Mouse (Mus musculus): ENCODE measurements around the gene Ankrd61.

The Ankrd61 gene

DNA sequence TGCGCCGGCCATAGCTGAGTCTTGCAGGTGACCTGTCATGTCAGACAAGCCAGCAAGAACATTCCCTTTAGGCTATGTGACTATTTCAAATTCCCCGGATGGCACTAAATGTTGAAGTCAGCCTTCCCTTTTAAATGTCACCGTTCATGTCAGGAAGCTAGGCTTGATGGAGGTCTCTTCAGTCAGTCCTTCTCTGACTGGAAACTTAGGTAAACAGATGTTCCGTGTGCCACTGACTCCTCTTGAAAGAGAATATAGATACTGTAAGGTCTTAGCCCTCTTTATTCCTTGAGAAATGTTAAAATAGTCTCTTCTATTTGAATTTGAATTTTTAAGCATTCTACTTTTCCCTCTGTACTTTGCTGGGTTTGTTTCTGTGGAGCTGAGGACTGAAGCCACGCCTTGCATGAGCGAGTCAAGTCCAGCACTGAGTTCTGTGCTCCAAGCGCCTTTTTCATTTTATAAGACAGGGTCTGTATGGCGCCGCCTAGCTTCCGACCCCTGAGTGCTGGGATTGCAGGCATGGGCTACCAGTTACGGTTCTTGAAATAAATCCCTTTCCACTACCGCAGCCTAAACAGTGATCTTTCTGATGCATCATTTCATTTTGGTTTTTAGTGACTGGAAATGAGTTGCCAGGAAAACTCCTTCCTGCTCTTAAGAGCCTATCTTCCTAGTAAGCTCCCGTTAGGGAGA is at the start of gene Ankrd61:
TSS of gene Ankrd61 (minus strand) at position 51 of the 696 bp plus-strand sequence.
- DNase-seq (ENCODE audit: low spot score): no peak

DNA sequence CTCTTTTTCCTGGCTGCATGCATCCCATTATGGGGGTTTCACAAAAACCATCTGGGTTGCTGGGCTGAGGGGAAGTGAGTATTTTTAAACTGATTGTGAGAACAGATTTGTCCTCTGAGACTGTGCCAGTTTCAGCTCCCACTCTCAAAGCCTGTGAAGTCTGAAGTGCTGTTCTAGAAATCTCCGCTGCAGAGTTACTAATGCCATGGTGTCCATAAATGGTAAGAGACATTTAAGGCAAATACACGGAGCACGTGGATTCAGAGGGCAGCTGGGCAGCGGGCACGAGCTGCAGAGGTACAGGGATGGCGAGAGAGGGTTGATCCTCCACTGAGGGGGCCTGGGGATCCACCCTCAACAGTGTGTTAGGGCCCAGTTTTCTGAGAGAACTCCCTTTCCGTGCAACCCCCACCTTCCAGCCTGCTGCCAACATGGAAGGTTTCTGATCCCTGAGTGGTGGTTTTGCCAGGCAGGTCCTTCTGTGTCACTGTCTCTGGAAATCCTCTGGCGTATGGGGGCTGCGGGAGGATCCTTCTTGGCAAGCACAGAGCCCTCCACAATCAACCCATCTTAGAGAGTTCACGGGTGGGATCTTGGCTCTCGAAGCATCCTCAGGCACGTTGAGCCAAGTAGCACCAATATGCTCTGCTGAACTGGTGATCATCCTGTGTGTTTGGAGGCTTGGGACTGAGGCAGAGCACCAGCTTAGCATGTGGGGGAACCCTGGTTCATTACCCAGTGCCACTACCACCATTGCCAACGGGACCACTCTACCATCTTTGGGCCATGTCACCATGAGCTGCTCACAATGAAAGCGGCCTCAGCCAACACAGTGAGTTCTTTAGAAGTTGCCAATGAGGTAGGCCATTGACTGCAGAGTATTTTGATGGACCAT is 46.0 kb upstream of the Ankrd61 start:
- DNase-seq (ENCODE audit: low spot score): no peak

DNA sequence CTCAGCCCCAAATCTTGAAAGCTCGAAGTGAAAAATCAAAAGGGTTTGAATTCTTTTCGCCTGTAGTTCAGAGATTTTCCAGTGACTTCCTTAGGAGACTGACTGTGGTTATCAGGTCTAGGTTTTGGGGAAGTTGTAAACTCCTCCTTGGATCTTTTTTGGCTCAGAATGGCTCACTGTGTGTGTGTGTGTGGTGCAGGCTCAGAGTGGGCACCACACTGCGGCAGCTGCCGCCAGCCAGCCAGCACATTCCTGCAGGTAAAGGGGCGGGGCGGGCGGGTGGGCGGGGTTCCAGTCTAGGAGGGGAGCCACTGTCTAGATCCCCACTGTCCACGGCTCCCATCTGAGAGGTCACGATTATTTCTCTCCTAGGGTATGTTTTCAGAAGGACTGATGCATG is 44.1 kb upstream of the Ankrd61 start:
- no peak for DNase-seq (ENCODE audit: low spot score)

DNA sequence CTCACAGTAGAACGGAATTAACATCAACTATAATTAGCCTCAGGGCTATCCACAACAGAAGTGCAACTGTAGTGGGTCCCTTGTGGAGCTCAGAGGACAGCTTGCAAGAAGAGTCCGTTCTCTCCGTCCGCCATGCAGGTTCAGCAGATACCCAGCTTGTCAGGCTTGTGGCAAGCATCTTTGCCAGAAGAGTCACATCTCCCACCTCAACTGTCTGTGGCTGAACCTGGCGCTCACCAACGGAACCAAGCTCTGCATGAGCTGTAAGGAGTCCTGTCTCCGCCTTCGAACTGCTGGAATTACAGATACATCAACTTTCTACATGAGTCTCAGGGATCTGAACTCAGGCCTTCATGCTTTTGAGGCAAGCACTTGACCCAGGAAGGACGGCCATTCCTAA is 38.7 kb upstream of the Ankrd61 start:
- no peak for DNase-seq (ENCODE audit: low spot score)

DNA sequence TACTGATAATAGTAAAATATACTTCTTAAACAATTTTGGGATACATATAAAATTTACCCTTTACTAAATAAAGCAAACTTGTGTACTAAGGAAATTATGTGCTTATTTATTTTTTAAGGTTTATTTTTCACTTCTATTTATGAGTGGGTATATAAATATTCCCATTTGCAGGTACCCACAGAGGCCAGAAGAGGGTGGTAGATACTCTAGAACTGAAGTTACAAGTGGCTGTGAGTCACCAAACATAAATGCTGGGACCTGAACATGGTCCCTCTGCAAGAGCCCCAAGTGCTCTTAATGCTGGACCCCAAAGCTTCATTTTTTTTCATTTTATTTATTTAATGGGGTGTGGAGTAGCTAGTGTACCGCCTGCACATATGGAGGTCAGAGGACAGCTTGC is 36.4 kb upstream of the Ankrd61 start:
- no peak for DNase-seq (ENCODE audit: low spot score)

DNA sequence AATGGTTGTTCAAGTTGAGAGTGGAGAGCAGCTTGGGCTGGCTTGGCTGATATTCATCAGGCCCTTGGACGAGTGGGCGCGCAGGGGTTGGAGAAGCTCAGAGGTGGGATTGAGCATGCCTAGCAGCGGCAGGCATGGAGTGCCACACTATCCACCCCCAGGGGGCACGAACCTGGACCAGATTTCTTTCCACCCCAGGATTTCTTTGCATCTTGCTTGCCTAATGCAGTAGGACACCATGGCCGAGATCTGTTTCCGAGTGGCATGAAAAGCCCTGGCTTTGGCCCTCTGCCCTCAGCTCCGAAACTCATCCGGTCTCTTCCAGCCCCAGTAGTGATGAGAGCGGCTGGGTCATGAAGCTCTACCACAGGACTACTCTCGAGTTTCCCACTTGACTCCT is 35.9 kb upstream of the Ankrd61 start:
- no peak for DNase-seq (ENCODE audit: low spot score)

DNA sequence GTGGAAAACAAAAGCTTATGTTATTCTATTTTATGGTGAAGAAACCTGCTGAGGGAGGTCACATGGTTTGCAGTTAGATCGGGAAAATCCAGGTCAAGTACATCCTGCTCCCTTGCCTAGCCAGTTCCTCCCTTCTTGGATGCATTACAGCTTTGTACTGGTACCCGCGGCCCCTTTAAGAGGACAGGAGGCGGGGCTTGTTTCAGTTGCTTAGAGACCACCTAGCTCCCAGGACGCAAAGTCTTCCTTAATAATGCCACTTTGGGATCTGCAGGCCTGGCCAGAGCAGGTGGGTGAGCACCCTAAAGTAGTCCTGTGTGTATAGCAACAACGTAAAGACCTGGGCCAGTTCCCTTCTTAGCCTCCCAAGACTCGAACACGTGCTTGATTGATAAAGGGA is 35.3 kb upstream of the Ankrd61 start, which contains the start of gene Rsph10b:
TSS of gene Rsph10b (plus strand) at position 205 of the 400 bp plus-strand sequence.
- no peak for DNase-seq (ENCODE audit: low spot score)

DNA sequence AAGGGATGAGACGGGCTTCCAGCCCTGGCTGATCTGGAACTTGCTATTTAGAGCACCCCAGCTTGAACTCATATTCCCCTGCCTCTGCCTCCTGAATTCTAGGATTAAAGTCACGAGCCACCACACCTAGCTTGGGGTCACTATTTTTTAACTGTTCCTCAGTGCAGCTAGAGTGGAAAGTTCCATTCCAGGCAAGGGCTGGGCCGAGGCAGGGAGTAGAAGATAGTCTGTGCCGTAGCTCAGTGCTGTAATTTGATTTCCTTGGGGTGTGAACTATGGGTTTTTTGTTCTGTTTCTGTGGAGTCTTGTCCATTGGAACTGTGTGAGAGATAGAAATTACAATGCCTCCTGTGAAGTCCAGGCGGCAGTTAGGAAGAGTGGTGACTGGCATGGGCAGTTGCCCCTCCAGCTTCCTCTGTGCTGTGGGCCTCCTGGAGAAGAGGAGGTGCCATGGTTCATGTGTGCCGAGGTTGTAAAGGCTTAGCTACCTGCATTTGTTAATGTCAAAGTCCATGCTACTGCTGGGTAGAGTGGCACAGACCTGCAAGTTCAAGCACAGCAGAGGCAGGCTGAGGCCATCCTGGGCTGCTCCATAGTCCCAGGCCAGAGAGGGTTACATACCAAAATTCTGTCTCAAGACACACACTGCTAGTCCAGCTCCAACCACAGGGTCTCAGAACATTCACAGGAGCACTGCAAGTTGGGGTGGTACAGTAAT is 34.5 kb upstream of the Ankrd61 start:
- DNase-seq (ENCODE audit: low spot score): no peak

DNA sequence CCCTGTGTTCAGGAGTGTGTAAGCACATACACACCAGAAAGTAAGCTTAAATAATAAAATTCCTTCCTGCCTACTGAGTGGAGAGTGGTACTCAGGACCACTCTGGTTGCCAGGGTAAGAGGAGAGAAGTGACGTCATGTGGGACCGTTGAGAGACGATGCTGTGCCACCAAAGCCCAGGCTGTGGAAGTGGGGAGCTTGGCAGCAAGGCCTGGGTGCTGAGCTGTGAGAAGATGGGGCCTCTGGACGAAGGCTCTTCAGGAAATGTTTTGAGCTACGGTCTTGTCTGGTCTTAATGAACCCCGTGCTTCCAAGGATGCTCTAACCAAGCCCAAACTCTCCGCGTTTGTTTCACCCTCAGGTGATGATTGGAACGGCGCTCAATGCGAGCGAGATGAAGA is 33.2 kb upstream of the Ankrd61 start:
- DNase-seq (ENCODE audit: low spot score): no peak

DNA sequence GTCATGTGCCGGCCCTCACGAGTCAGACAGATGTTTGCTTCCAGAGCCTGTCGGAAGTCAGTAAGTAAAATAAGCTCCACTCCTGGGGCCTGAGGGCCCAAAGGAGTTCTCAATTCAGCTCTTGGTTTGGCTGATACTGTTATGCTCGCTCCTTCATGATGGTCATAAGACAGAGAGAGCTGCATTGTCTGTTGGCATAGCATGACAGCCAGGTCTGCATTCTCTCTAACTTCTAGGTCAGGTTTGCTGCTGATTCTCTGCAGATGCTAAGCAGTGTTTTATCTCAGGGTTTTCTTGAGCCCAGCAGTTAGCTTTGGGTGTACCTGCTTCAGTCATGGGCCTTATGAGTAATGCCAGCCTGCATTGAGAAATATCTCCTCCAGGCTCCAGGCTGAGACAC is 31.8 kb upstream of the Ankrd61 start:
- no peak for DNase-seq (ENCODE audit: low spot score)

DNA sequence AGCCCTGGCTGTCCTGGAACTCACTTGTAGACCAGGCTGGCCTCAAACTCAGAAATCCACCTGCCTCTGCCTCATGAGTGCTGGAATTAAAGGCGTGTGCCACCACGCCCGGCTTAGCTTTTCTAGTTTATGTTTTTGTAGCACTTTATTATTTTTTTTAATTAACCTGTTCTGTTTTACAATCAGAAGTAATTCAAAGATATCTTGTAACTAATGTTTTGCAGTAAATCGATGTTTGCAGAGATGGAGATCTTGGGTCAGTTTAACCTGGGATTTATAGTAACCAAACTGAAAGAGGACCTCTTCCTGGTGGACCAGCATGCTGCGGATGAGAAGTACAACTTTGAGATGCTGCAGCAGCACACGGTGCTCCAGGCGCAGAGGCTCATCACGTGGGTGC is 30.4 kb upstream of the Ankrd61 start, which contains the start of gene Gm42421:
TSS of gene Gm42421 (plus strand) at position 301 of the 400 bp plus-strand sequence.
- no peak for DNase-seq (ENCODE audit: low spot score)

DNA sequence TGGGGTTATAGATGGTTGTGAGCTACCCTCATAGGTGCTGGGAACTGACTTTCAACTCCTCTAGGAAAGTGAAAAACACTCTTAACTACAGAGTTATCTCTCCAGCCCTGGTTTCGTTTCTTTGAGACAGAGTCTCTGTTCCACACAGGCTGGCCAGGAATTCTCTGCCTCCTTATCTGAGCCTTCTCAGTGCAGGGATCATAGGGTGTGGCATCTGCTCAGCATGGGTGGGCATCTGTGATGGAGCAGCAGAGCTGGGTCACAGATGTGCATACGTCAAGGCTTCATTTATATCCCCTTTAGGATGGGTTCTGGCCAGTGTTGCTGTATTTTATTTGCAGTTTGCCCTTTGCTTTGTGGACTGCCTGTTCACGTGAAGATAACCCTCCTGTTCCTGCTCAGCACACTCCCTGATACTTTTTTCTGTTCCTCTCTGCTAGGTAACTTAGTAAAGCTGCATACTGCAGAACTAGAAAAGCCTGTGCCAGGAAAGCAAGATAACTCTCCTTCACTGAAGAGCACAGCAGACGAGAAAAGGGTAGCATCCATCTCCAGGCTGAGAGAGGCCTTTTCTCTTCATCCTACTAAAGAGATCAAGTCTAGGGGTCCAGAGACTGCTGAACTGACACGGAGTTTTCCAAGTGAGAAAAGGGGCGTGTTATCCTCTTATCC is 27.4 kb upstream of the Ankrd61 start:
- DNase-seq (ENCODE audit: low spot score): no peak

DNA sequence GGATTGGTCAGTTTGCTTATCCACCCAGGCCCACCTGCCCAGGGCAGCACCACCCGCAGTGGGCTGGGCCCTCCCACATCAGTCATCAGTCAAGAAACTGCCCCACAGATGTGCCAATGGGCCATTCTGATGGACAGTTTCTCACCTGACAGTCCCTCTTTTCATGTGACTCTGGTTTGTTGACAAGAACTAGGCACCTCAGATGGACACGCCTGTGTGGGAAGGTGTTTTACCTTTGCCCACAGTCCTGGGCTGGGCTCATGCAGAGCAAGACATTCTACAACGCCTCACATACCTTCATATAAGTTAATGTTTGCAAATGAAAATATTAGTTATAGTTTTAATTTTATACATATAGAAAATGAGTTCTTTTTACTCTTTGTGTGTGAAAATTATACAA is 20.6 kb upstream of the Ankrd61 start:
- no peak for DNase-seq (ENCODE audit: low spot score)

DNA sequence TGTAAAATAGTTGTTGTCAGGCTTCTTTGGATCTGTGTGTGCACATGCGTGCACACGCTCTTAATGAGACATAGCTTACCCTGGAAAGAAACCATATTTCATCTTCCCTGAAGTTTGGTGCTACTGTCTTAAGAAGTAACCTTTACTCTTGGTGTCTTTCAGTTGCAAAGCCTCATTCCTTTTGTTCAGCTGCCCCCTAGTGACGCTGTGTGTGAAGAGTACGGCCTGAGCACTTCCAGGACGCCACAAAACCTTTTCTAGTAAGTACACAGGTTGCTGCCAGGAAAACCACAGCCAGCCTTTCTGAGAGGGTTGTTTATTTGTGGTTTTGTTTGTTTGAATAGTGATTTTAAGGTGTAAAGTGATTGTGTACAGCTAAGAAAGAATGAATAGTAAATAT is 19.9 kb upstream of the Ankrd61 start:
- DNase-seq (ENCODE audit: low spot score): peak; percentile 20

DNA sequence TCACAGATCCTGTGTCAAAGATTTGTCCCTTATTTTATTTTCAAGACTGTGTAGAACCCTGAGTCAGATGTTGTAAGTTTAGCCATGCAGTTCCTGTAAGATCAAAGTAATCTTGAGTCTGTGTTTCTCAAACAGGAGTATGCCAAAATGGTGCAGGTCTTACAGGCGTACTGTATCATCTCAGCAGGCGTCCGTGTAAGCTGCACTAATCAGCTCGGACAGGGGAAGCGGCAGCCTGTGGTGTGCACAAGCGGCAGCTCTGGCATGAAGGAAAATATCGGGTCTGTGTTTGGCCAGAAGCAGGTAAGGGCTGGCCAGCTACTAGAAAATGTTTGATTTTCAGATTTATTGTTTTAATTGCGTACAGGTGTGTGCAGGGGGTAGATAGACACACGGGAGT is 18.7 kb upstream of the Ankrd61 start:
- DNase-seq (ENCODE audit: low spot score): no peak

DNA sequence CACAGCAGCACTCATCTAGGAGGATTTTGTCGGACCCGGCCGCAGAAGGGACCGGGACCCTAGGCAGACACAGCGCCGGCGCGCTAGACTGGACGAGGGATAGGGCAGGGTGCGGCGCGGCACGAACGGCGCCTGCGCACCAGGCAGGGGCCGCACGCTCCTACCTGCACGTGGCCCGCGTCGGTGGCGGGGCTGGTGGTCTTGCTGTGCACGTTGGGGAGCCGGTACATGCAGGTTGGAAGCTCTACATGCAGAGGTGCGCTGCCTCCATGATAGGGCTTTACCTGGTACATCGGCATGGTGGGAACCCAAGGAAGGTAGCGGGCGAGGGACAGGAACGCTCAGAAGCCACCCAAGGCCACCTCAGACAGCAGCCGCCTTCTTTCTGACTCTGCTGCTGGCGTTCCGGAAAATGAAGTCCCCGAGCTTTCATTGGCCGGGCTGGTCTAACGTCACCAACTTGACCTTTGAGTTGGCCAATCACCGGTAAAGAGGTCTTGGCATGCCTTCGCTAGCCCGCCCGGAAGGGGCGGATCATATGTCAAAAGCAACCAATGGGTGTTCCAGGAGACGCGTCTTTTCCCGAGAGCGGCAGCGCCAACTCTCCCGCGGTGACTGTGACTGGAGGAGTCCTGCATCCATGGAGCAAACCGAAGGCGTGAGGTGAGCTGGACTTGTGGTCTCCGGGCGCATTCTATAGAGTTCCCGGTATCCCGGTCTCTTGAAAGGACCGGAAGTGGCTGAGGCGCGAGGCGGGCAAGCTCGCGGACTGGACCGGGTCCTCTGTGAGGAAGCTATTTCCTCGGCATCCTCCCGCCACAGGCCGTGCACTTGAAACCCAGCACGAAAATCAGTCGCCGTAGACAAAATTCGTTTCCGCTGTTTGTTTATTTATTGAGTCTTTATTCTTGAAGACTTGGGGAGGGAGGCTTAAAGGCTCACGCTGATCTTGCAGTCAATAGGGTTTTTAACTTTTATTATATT is 12.2 kb upstream of the Ankrd61 start, which contains the start of the genes Aimp2 and Pms2:
TSS of gene Aimp2 (minus strand) at position 431 of the 984 bp plus-strand sequence.
TSS of gene Pms2 (plus strand) at position 548 of the 984 bp plus-strand sequence.
- peak; percentile 83 for DNase-seq (ENCODE audit: low spot score)

DNA sequence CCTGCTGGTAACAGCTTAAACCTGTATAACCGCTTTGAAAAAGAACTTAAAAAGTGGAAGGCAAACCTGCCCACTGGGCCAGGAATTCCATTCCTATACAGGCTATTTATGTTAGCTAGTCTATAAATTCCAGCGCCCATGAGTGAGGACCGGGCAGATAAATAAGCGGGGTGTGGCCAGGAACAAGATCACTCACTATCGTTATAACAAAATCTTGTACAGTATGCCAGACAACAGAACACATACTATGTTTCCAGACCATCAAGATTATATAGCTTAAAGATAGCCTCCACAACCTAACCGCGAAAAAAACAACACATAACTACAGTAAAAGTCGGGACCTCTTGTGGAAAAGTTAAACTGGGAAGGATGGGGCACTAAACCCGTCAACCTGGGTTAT is 11.4 kb upstream of the Ankrd61 start:
- no peak for DNase-seq (ENCODE audit: low spot score)

DNA sequence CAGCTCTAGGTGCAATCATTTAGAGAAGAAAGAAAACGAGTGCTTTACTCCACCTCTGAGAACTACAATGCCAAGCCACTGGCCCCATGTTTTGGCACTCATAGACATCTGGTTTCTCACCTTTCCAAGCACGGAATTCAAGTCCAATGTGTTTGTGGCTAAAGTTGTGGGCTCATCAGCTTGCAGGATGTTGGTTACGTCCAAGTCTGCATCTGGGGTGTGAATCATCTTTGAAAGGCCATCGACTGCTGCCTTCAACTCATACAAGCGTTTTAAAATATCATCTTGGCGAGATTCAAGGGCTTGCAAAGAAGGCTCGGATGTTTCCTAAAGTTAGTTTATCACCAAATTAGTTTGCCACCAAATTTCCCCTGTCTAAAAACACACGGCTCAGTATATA is 8.9 kb upstream of the Ankrd61 start:
- no peak for DNase-seq (ENCODE audit: low spot score)

DNA sequence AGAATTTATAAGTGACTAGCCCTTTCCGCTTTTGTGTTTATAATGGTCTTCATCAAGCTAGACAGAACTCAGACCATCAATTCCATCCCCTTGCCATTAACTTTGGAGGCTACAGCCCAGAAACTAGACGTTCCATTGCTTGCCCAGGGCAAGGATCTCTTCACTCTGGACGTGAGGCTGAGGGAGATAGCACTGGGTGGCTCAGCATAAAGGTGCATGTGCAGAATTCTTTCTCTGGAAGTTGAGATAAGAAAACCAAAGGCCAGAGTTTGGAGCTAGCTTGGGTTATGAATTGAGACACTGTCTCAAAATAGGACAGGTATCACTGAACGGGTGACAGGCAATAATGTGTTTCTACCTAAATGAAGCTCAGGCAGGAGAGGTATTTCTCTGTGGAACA is 6.3 kb upstream of the Ankrd61 start:
- no peak for DNase-seq (ENCODE audit: low spot score)

DNA sequence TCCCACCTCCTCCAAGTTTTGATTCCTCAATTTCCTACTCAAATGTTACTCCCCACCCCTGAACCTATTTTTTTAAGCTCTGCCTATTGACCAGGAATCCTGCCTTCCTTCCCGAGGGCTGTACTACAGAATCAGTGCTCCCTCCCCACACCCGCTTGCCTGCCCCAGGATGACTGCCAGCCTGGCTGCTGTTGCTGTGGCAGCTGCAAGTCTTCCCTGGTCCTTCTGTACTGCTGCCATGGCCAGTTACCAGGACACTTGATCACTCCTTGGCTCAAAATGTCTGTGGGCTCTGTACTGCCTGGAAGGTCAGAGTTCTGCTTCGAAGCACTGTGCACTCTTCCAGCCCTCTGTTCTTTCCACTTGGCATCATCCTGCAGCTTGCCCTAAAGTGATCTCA is 4.6 kb upstream of the Ankrd61 start:
- DNase-seq (ENCODE audit: low spot score): no peak

DNA sequence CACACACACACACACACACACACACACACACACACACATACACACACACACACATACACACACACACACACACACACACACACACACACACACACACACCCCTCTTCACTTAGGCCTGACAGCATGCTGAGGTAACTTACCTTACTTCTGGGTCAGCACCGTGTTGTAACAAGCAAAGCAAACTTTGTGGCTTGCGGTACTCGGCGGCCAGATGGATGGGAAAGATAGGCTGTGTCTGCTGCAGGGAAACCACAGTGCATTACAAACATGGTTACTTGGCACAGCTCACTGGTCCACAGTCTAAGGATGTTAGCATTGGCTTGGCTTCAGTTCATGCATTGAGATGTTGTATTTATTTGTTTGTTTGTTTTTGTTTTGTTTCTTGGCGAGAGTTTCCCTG is 4.1 kb downstream of the Ankrd61 start:
- peak; percentile 38 for DNase-seq (ENCODE audit: low spot score)

Data from urinary bladder, postnatal 25 days (tissue).